Mouse (Mus musculus) MEL (cell line): ENCODE results near the gene Klhl41. TPM values are rescaled to one million over a fixed set of nuclear protein-coding genes. Genes with fewer than 3 reads are reported as not detected.
A peak's percentile ranks its signal among the peaks of the same experiment; 100 is the strongest.

Source experiments
- DNase-seq: peaks from one replicate; pipeline ENCODE4 v3.0.0; 2011; ENCODE audit warnings: low read depth, low spot score
- H3K27ac ChIP-seq: 2 replicates; pipeline ENCODE4 v1.5.1; 2012; ENCODE audit warnings: low read depth, mild to moderate bottlenecking, control low read depth, low read length, moderate library complexity; ENCODE audit not compliant: control insufficient read depth
- H3K27me3 ChIP-seq, 2 experiments: fragments of 150-350 bp in 1 of 2; sonication (generic) in 1 of 2; 2 replicates each; pipeline ENCODE4 v1.6.1; 2012; ENCODE audit warnings: low read length in 2 of 2, mild to moderate bottlenecking in 2 of 2, improper control_type of control experiment in 1 of 2, moderate library complexity in 1 of 2; ENCODE audit not compliant: insufficient read depth in 2 of 2, control insufficient read depth in 1 of 2
- H3K36me3 ChIP-seq, 2 experiments: 2 replicates each; pipeline ENCODE4 v1.6.1; 2012 to 2014; ENCODE audit warnings: low read length in 2 of 2, improper control_type of control experiment in 1 of 2, inconsistent platforms in 1 of 2, mild to moderate bottlenecking in 1 of 2; ENCODE audit not compliant: insufficient read depth in 2 of 2, control insufficient read depth in 1 of 2
- H3K4me1 ChIP-seq, 2 experiments: fragments of 150-350 bp in 1 of 2; sonication (generic) in 1 of 2; 2 replicates each; pipeline ENCODE4 v1.6.1; 2012; ENCODE audit warnings: low read length in 2 of 2, improper control_type of control experiment in 1 of 2, mild to moderate bottlenecking in 1 of 2; ENCODE audit not compliant: insufficient read depth in 2 of 2, control insufficient read depth in 1 of 2
- H3K4me3 ChIP-seq, 2 experiments: fragments of 150-350 bp in 1 of 2; sonication (generic) in 1 of 2; 2 replicates each; pipeline ENCODE4 v1.5.1; 2012; ENCODE audit warnings: low read depth in 2 of 2, low read length in 2 of 2, mild to moderate bottlenecking in 2 of 2, moderate library complexity in 2 of 2, control low read depth in 1 of 2, improper control_type of control experiment in 1 of 2; ENCODE audit not compliant: control insufficient read depth in 1 of 2, insufficient read depth in 1 of 2
- H3K79me2 ChIP-seq: 2 replicates; pipeline ENCODE4 v1.6.1; 2012; ENCODE audit warnings: mild to moderate bottlenecking, low read length, moderate library complexity; ENCODE audit not compliant: control insufficient read depth, poor library complexity, insufficient read depth
- H3K9ac ChIP-seq: 2 replicates; pipeline ENCODE4 v1.6.1; 2012; ENCODE audit warnings: low read depth, mild to moderate bottlenecking, control low read depth, low read length, moderate library complexity; ENCODE audit not compliant: control insufficient read depth, poor library complexity, severe bottlenecking
- H3K9me3 ChIP-seq: fragments of 150-350 bp; sonication (generic); replicated peaks from 2 replicates; pipeline ENCODE4 v1.6.1; 2012; ENCODE audit warnings: mild to moderate bottlenecking, low read length, improper control_type of control experiment, moderate library complexity; ENCODE audit not compliant: insufficient read depth
- CHD1 ChIP-seq: IDR thresholded peaks from 2 replicates; pipeline ENCODE4 v1.6.1; 2012; ENCODE audit warnings: low read depth, mild to moderate bottlenecking, inconsistent platforms, low read length, improper control_type of control experiment
- CHD2 ChIP-seq: IDR thresholded peaks from 2 replicates; pipeline ENCODE4 v1.6.1; 2011; ENCODE audit warnings: low read length, improper control_type of control experiment
- CTCF ChIP-seq, 3 experiments: IDR thresholded peaks in 2 of 3; conservative IDR thresholded peaks in 1 of 3; 2 replicates each; pipeline ENCODE4 v1.5.1; 2011 to 2012; ENCODE audit warnings: low read length in 3 of 3, low read depth in 2 of 3, mild to moderate bottlenecking in 2 of 3, improper control_type of control experiment in 1 of 3, inconsistent platforms in 1 of 3, mixed read lengths in 1 of 3, moderate library complexity in 1 of 3; ENCODE audit not compliant: control insufficient read depth in 1 of 3, insufficient read depth in 1 of 3, poor library complexity in 1 of 3, severe bottlenecking in 1 of 3
- E2F4 ChIP-seq: IDR thresholded peaks from 2 replicates; pipeline ENCODE4 v1.6.1; 2011; ENCODE audit warnings: low read depth, low read length, improper control_type of control experiment, borderline replicate concordance
- EP300 ChIP-seq, 2 experiments: IDR thresholded peaks; 2 replicates each; pipeline ENCODE4 v1.6.1; 2011; ENCODE audit warnings: improper control_type of control experiment in 2 of 2, low read length in 2 of 2, low read depth in 1 of 2, mild to moderate bottlenecking in 1 of 2
- GABPA ChIP-seq: IDR thresholded peaks from 2 replicates; pipeline ENCODE4 v1.6.1; 2012; ENCODE audit warnings: low read depth, mild to moderate bottlenecking, inconsistent platforms, low read length, improper control_type of control experiment, moderate library complexity
- GATA1 ChIP-seq: IDR thresholded peaks from 2 replicates; pipeline ENCODE4 v1.6.1; 2011; ENCODE audit warnings: low read depth, low read length, improper control_type of control experiment
- HCFC1 ChIP-seq: IDR thresholded peaks from 2 replicates; pipeline ENCODE4 v1.6.1; 2012; ENCODE audit warnings: low read depth, mild to moderate bottlenecking, inconsistent platforms, low read length, improper control_type of control experiment, moderate library complexity
- JUND ChIP-seq: IDR thresholded peaks from 2 replicates; pipeline ENCODE4 v1.6.1; 2011; ENCODE audit warnings: low read depth, mild to moderate bottlenecking, improper control_type of control experiment, low read length
- KAT2A ChIP-seq: conservative IDR thresholded peaks from 2 replicates; pipeline ENCODE4 v1.6.1; 2012; ENCODE audit warnings: low read depth, low read length, improper control_type of control experiment, inconsistent platforms
- MAX ChIP-seq: IDR thresholded peaks from 2 replicates; pipeline ENCODE4 v1.6.1; 2011; ENCODE audit warnings: low read length, improper control_type of control experiment
- MAZ ChIP-seq: IDR thresholded peaks from 2 replicates; pipeline ENCODE4 v1.6.1; 2012; ENCODE audit warnings: low read depth, mild to moderate bottlenecking, inconsistent platforms, low read length, improper control_type of control experiment
- MEF2A ChIP-seq: IDR thresholded peaks from 2 replicates; pipeline ENCODE4 v1.6.1; 2014; ENCODE audit warnings: low read depth, mild to moderate bottlenecking, inconsistent platforms, low read length, improper control_type of control experiment; ENCODE audit not compliant: poor library complexity, insufficient replicate concordance, severe bottlenecking; ENCODE audit errors: extremely low read depth
- MYB ChIP-seq: IDR thresholded peaks from 2 replicates; pipeline ENCODE4 v1.6.1; 2011; ENCODE audit warnings: mild to moderate bottlenecking, low read depth, low read length, improper control_type of control experiment
- MYC ChIP-seq: IDR thresholded peaks from 2 replicates; pipeline ENCODE4 v1.6.1; 2011; ENCODE audit warnings: low read depth, mild to moderate bottlenecking, low read length, improper control_type of control experiment, moderate library complexity
- NELFE ChIP-seq: IDR thresholded peaks from 2 replicates; pipeline ENCODE4 v1.6.1; 2011; ENCODE audit warnings: low read depth, low read length, improper control_type of control experiment
- NRF1 ChIP-seq: IDR thresholded peaks from 2 replicates; pipeline ENCODE4 v1.6.1; 2014; ENCODE audit warnings: low read depth, mild to moderate bottlenecking, inconsistent platforms, low read length, improper control_type of control experiment, moderate library complexity; ENCODE audit not compliant: poor library complexity, insufficient read depth, severe bottlenecking
- POLR2A ChIP-seq, 2 experiments: IDR thresholded peaks; 2 replicates each; pipeline ENCODE4 v1.6.1; 2011 to 2012; ENCODE audit warnings: low read length in 2 of 2, mild to moderate bottlenecking in 2 of 2, control low read depth in 1 of 2, improper control_type of control experiment in 1 of 2, low read depth in 1 of 2, moderate library complexity in 1 of 2; ENCODE audit not compliant: control insufficient read depth in 1 of 2, insufficient read depth in 1 of 2, poor library complexity in 1 of 2
- POLR2AphosphoS2 ChIP-seq: IDR thresholded peaks from 2 replicates; pipeline ENCODE4 v1.6.1; 2011; ENCODE audit warnings: low read length, improper control_type of control experiment
- RAD21 ChIP-seq: IDR thresholded peaks from 2 replicates; pipeline ENCODE4 v1.6.1; 2011; ENCODE audit warnings: mild to moderate bottlenecking, low read depth, low read length, improper control_type of control experiment
- RCOR1 ChIP-seq: IDR thresholded peaks from 2 replicates; pipeline ENCODE4 v1.6.1; 2012; ENCODE audit warnings: low read depth, mild to moderate bottlenecking, inconsistent platforms, low read length, improper control_type of control experiment
- SIN3A ChIP-seq: IDR thresholded peaks from 2 replicates; pipeline ENCODE4 v1.6.1; 2012; ENCODE audit warnings: low read length, improper control_type of control experiment, inconsistent platforms
- SMC3 ChIP-seq: IDR thresholded peaks from 2 replicates; pipeline ENCODE4 v1.6.1; 2011; ENCODE audit warnings: low read depth, low read length, improper control_type of control experiment
- TAL1 ChIP-seq: IDR thresholded peaks from 2 replicates; pipeline ENCODE4 v1.6.1; 2012; ENCODE audit warnings: mild to moderate bottlenecking, inconsistent platforms, low read length, moderate library complexity, mixed read lengths
- TBP ChIP-seq: IDR thresholded peaks from 2 replicates; pipeline ENCODE4 v1.8.0; 2011; ENCODE audit warnings: low read depth, low read length, improper control_type of control experiment
- UBTF ChIP-seq: IDR thresholded peaks from 2 replicates; pipeline ENCODE4 v1.6.1; 2012; ENCODE audit warnings: low read depth, mild to moderate bottlenecking, inconsistent platforms, low read length, improper control_type of control experiment, moderate library complexity, borderline replicate concordance; ENCODE audit not compliant: insufficient read depth
- ZC3H11A ChIP-seq: IDR thresholded peaks from 2 replicates; pipeline ENCODE4 v1.6.1; 2012; ENCODE audit warnings: low read depth, mild to moderate bottlenecking, inconsistent platforms, low read length, improper control_type of control experiment
- ZKSCAN1 ChIP-seq: IDR thresholded peaks from 2 replicates; pipeline ENCODE4 v1.6.1; 2012; ENCODE audit warnings: low read depth, mild to moderate bottlenecking, inconsistent platforms, low read length, improper control_type of control experiment, moderate library complexity
- ZNF384 ChIP-seq: IDR thresholded peaks from 2 replicates; pipeline ENCODE4 v1.6.1; 2012; ENCODE audit warnings: low read depth, mild to moderate bottlenecking, inconsistent platforms, low read length, improper control_type of control experiment
- polyA plus RNA-seq, 2 experiments: library from polyadenylated mRNA; stranded (reverse) in 1 of 2; unstranded in 1 of 2; fragments of >175 nt in 1 of 2; fragments of >200 nt in 1 of 2; gene quantifications; 2 replicates each; pipeline versions ENCODE4 v1.2.1 to v1.2.4; 2012; ENCODE audit warnings: low replicate concordance in 2 of 2, low read depth in 1 of 2; ENCODE audit not compliant: insufficient read length in 2 of 2, insufficient read depth in 1 of 2, missing spikeins in 1 of 2
- total RNA-seq: library from RNA; depleted of rRNA; stranded (reverse); fragments of 300-350 nt; gene quantifications from 2 replicates; pipeline ENCODE4 v1.2.3, GENCODE M21; 2012

Klhl41 gene
- total and polyA plus RNA-seq, 3 experiments: 0.04 to 0.12 TPM; not detected in 1

- TF ChIP-seq CTCF (IDR thresholded peaks at IDR 0.05 in 2 of 3, conservative IDR thresholded peaks at IDR 0.05 in 1 of 3; ENCODE audit: control insufficient read depth in 1 of 3, insufficient read depth in 1 of 3, low read depth in 2 of 3, low read length in 3 of 3, poor library complexity in 1 of 3, severe bottlenecking in 1 of 3) (peak; percentile 61 to 93 (median 73)), MYC (no peak), MAX (peak; percentile 41; the same call in 1 of the 2 replicates), ZC3H11A (peak; percentile 75), NELFE (no peak), TBP (no peak), ZNF384 (peak; percentile 67), GATA1 (no peak), SMC3 (peak; percentile 72), SIN3A (peak; percentile 88), NRF1 (no peak), MAZ (0 out of 2 replicates have a peak, but pooled peaks have one; percentile 49), RAD21 (peak; percentile 94)
- Histone ChIP-seq H3K4me3 (peak overlapping the region; percentile 58 to 67), H3K9me3 (no peaks in the 10 kb centered on the region), H3K9ac (peak overlapping the region; percentile 60), H3K27me3 (peaks cover 0 to 1% of the 10 kb centered on the region in 2 experiments; a peak in 2 of 4 replicates), H3K4me1 (no peaks in the 10 kb centered on the region), H3K79me2 (no peaks in the 10 kb centered on the region), H3K27ac (peak overlapping the region; percentile 4), H3K36me3 (no peaks in the 10 kb centered on the region)
- DNase-seq: peak; percentile 83
Measured at GRCm38 (mm10) chr2:69635064-69635701, 34.7 kb upstream of the Klhl41 start.

GRCm38 (mm10) chr2:69635807-69636206, 34.1 kb upstream of the Klhl41 start:
- Histone ChIP-seq H3K79me2 (no peaks in the 10 kb centered on the region), H3K27me3 (peaks cover 0 to 1% of the 10 kb centered on the region in 2 experiments; a peak in 2 of 4 replicates), H3K27ac (no peak overlapping the region), H3K4me3 (peak overlapping the region; percentile 58 to 67), H3K9me3 (no peaks in the 10 kb centered on the region), H3K9ac (peak overlapping the region; percentile 60), H3K36me3 (no peaks in the 10 kb centered on the region), H3K4me1 (no peaks in the 10 kb centered on the region)
- peak; percentile 87 for DNase-seq
- TF ChIP-seq E2F4 (no peak), MAX (peak; percentile 79), SMC3 (peak; percentile 68), CHD2 (no peak), KAT2A (no peak), POLR2AphosphoS2 (no peak), NELFE (no peak), ZKSCAN1 (no peak), EP300 (IDR thresholded peaks at IDR 0.05; ENCODE audit: low read depth in 1 of 2, low read length in 2 of 2) (no peak), MYB (no peak), UBTF (no peak), MEF2A (no peak), ZC3H11A (no peak), POLR2A (IDR thresholded peaks at IDR 0.05; ENCODE audit: control insufficient read depth in 1 of 2, insufficient read depth in 1 of 2, low read depth in 1 of 2, low read length in 2 of 2, poor library complexity in 1 of 2) (no peak), TBP (no peak), ZNF384 (no peak; the same call in 1 of the 2 replicates), HCFC1 (no peak), RAD21 (peak; percentile 56), GABPA (no peak), TAL1 (no peak), SIN3A (0 out of 2 replicates have a peak, but pooled peaks have one; percentile 7), MYC (peak; percentile 91), CHD1 (no peak), CTCF (IDR thresholded peaks at IDR 0.05 in 2 of 3, conservative IDR thresholded peaks at IDR 0.05 in 1 of 3; ENCODE audit: control insufficient read depth in 1 of 3, insufficient read depth in 1 of 3, low read depth in 2 of 3, low read length in 3 of 3, poor library complexity in 1 of 3, severe bottlenecking in 1 of 3) (peak; percentile 73 to 83 (median 74)), RCOR1 (no peak), JUND (no peak)
